ENCODE assay signal across 10 mouse cellular contexts in genomic region chr17:30194091-30194490, GRCm38 (mm10).
DNase-seq lines count a peak whose midpoint lies in the region; ATAC-seq lines count a peak whose summit lies in the region.
"Had no signal": no experiment of that assay in that cellular context is flagged by ENCODE, and none has a peak within 500 bp of the region (broad histone marks: within the 10 kb centered on the region; RNA-seq: fewer than 3 reads in every experiment).

No protein-coding gene starts in this region.

- peaks cover 69% of the 10 kb centered on the region for H3K4me1 ChIP-seq in kidney, embryonic 15.5 days

- no peak overlapping the region for H3K27ac ChIP-seq in kidney, embryonic 15.5 days
- H3K27ac ChIP-seq: limb, embryonic 12.5 days had no signal

- no peaks in the 10 kb centered on the region for H3K27me3 ChIP-seq in kidney, embryonic 15.5 days
- H3K27me3 ChIP-seq: limb, embryonic 12.5 days had no signal

- 59% methylated on average over 3 of the region's 3 CpGs for WGBS in kidney, embryonic 15.5 days

- H3K9me3 ChIP-seq in kidney, embryonic 15.5 days (replicated peaks) = no peaks in the 10 kb centered on the region
- H3K9me3 ChIP-seq: limb, embryonic 12.5 days had no signal

- no peak overlapping the region for H3K4me3 ChIP-seq in kidney, embryonic 15.5 days (replicated peaks)
- H3K4me3 ChIP-seq: limb, embryonic 12.5 days had no signal

- DNase-seq in adrenal gland, adult 18-20 months (ENCODE audit: low spot score in 2 of 2) = peak; percentile 20 to 25
- no peak for DNase-seq in adrenal gland, postnatal 25 days
- peak; percentile 1 to 26 for DNase-seq in kidney, postnatal 25 days
- DNase-seq in right cerebral cortex, postnatal 10 days (ENCODE audit: low spot score in 2 of 2) = peak; percentile 20 to 26
- no peak for DNase-seq in right cerebral cortex, adult 18-20 months
- DNase-seq in right cerebral cortex, postnatal 14 days = peak; percentile 3
- no peak for DNase-seq in spleen, postnatal 14 days (ENCODE audit: low spot score in 2 of 2)
- DNase-seq: gastrocnemius, postnatal 14 days had no signal

- no peak overlapping the region for H3K4me2 ChIP-seq in kidney, embryonic 15.5 days
- H3K4me2 ChIP-seq: limb, embryonic 12.5 days had no signal

- ATAC-seq in kidney, embryonic 15.5 days (replicated peaks; ENCODE audit: low FRiP score) = no peak

- H3K36me3 ChIP-seq in kidney, embryonic 15.5 days = peaks cover 24% of the 10 kb centered on the region

- H3K9ac ChIP-seq in kidney, embryonic 15.5 days = no peak overlapping the region
- H3K9ac ChIP-seq: limb, embryonic 12.5 days had no signal

Comparison
In these comparisons a context has a peak if more than half of its experiments do, and no peak if none do; other contexts are left out.
1. DNase-seq: peak in adrenal gland, adult 18-20 months (2 of 2), kidney, postnatal 25 days (2 of 2), right cerebral cortex, postnatal 10 days (2 of 2) and right cerebral cortex, postnatal 14 days (single experiment); none in adrenal gland, postnatal 25 days (single experiment), right cerebral cortex, adult 18-20 months (single experiment) and spleen, postnatal 14 days (0 of 2).